Mouse (Mus musculus): ENCODE measurements around the gene Creg2. TPM values are rescaled to one million over a fixed set of nuclear protein-coding genes. Genes with fewer than 3 reads are reported as not detected.
"Not testable (repeated sequence)": the region's sequence is repeated elsewhere in the genome, so short reads cannot be mapped to it uniquely, and the experiment has no call there.

Gene Creg2
- polyA plus RNA-seq, 2 experiments, result 0.01 TPM; not detected in 1

GRCm38 (mm10) chr1:39670211-39670935 is 19.1 kb upstream of the Creg2 start:
- Histone ChIP-seq H3K9me3 (ENCODE audit: control insufficient read depth, low read length) (no peaks in the 10 kb centered on the region), H3K36me3 (replicated peaks; ENCODE audit: control insufficient read depth, insufficient read depth, low read depth) (no peaks in the 10 kb centered on the region), H3K9ac (replicated peaks) (no peak overlapping the region), H3K4me1 (replicated peaks; ENCODE audit: control insufficient read depth in 2 of 2, insufficient read depth in 2 of 2, low read length in 1 of 2) (no peaks in the 10 kb centered on the region), H3K4me2 (ENCODE audit: low read depth) (no peak overlapping the region), H3K27ac (no peak overlapping the region), H3K27me3 (ENCODE audit: control insufficient read depth, insufficient read depth, low read length) (no peaks in the 10 kb centered on the region), H3K4me3 (ENCODE audit: insufficient read depth in 1 of 2, low read depth in 2 of 2, low read length in 2 of 2) (no peak overlapping the region)
- DNase-seq (ENCODE audit: low read depth in 3 of 3, low spot score in 3 of 3) (no peak), ATAC-seq (ENCODE audit: insufficient read depth) (no peak)
- 77% methylated on average over 17 of the region's 17 CpGs for WGBS (ENCODE audit: insufficient replicate concordance)
- no peak for TF ChIP-seq CTCF (IDR thresholded peaks at IDR 0.05; ENCODE audit: low read depth)

DNA sequence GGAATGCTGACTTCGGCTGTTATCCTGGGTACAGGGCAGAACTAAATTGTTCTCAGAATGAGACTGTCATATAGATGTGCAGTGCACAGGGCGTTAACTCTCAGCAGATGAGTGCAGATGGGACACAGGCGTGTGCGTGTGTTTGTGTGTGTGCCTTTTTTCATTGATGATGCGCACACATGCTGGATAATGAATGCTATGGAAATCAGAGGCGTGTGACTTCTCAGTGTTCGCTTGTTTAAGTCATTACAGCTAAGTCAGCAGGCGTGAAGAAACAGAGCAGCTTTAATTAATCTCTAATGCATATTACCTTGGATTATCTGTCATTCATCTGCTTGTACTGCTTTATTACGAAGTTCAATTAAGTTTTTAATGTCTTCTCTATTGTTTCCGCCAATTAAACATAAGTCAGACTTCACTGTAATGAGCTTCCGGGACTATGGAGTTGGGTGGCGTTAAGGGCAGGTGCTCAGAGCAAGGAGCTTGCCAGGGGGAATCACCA is 15.5 kb upstream of the Creg2 start:
- H3K9me3 ChIP-seq (ENCODE audit: control insufficient read depth, low read length), result no peaks in the 10 kb centered on the region
- no peak for TF ChIP-seq CTCF (IDR thresholded peaks at IDR 0.05; ENCODE audit: low read depth)
- no peak for TF ChIP-seq EP300 (IDR thresholded peaks at IDR 0.05; ENCODE audit: low read depth)
- no peaks in the 10 kb centered on the region for H3K4me1 ChIP-seq (replicated peaks; ENCODE audit: control insufficient read depth in 2 of 2, insufficient read depth in 2 of 2, low read length in 1 of 2)
- ATAC-seq (ENCODE audit: insufficient read depth) (no peak), DNase-seq (ENCODE audit: low read depth in 3 of 3, low spot score in 3 of 3) (no peak)
- no peak overlapping the region for H3K9ac ChIP-seq (replicated peaks)
- 71% methylated on average over 12 of the region's 12 CpGs for WGBS (ENCODE audit: insufficient replicate concordance)
- no peaks in the 10 kb centered on the region for H3K36me3 ChIP-seq (replicated peaks; ENCODE audit: control insufficient read depth, insufficient read depth, low read depth)
- H3K4me2 ChIP-seq (ENCODE audit: low read depth), result no peak overlapping the region
- no peak overlapping the region for H3K27ac ChIP-seq
- no peak overlapping the region for H3K4me3 ChIP-seq (ENCODE audit: insufficient read depth in 1 of 2, low read depth in 2 of 2, low read length in 2 of 2)
- no peaks in the 10 kb centered on the region for H3K27me3 ChIP-seq (ENCODE audit: control insufficient read depth, insufficient read depth, low read length)

- 63% methylated on average over 7 of the region's 7 CpGs for WGBS (ENCODE audit: insufficient replicate concordance)
- Histone ChIP-seq H3K9ac (replicated peaks) (no peak overlapping the region), H3K36me3 (replicated peaks; ENCODE audit: control insufficient read depth, insufficient read depth, low read depth) (no peaks in the 10 kb centered on the region), H3K4me2 (ENCODE audit: low read depth) (no peak overlapping the region), H3K27ac (no peak overlapping the region), H3K4me1 (replicated peaks; ENCODE audit: control insufficient read depth in 2 of 2, insufficient read depth in 2 of 2, low read length in 1 of 2) (no peaks in the 10 kb centered on the region), H3K9me3 (ENCODE audit: control insufficient read depth, low read length) (no peaks in the 10 kb centered on the region), H3K27me3 (ENCODE audit: control insufficient read depth, insufficient read depth, low read length) (no peaks in the 10 kb centered on the region), H3K4me3 (ENCODE audit: insufficient read depth in 1 of 2, low read depth in 2 of 2, low read length in 2 of 2) (no peak overlapping the region)
- DNase-seq (ENCODE audit: low read depth in 3 of 3, low spot score in 3 of 3), result no peak
- no peak for ATAC-seq (ENCODE audit: insufficient read depth)
- TF ChIP-seq EP300 (IDR thresholded peaks at IDR 0.05; ENCODE audit: low read depth) (no peak), CTCF (IDR thresholded peaks at IDR 0.05; ENCODE audit: low read depth) (no peak)
Observed at GRCm38 (mm10) chr1:39664039-39664625, 12.9 kb upstream of the Creg2 start.

DNA sequence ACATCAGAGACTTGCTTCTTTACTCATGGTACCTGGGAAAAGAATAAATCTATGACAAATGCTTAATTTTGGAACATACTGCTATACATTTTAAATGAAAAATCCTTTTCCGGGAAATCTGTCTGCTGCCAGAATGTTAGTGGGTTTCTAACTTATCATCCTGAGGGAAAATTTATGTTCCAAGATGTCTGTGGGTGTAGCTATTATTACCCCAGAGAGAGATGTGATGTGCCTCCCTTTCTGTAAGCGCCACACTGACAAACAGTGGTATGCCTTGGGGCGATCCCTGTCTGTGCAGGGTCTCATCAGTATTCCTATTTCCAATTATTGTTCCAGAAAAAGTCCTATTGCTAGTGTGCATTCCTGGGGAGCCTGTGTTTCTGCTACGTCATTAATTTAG is 11.8 kb upstream of the Creg2 start:
- 76% methylated on average over 4 of the region's 4 CpGs for WGBS (ENCODE audit: insufficient replicate concordance)
- Histone ChIP-seq H3K9ac (replicated peaks) (no peak overlapping the region), H3K4me3 (ENCODE audit: insufficient read depth in 1 of 2, low read depth in 2 of 2, low read length in 2 of 2) (no peak overlapping the region), H3K27me3 (ENCODE audit: control insufficient read depth, insufficient read depth, low read length) (no peaks in the 10 kb centered on the region), H3K36me3 (replicated peaks; ENCODE audit: control insufficient read depth, insufficient read depth, low read depth) (no peaks in the 10 kb centered on the region), H3K27ac (no peak overlapping the region), H3K4me2 (ENCODE audit: low read depth) (no peak overlapping the region), H3K9me3 (ENCODE audit: control insufficient read depth, low read length) (no peaks in the 10 kb centered on the region), H3K4me1 (replicated peaks; ENCODE audit: control insufficient read depth in 2 of 2, insufficient read depth in 2 of 2, low read length in 1 of 2) (no peaks in the 10 kb centered on the region)
- DNase-seq (ENCODE audit: low read depth in 3 of 3, low spot score in 3 of 3) (no peak), ATAC-seq (ENCODE audit: insufficient read depth) (no peak)
- TF ChIP-seq CTCF (IDR thresholded peaks at IDR 0.05; ENCODE audit: low read depth) (no peak), EP300 (IDR thresholded peaks at IDR 0.05; ENCODE audit: low read depth) (no peak)

DNA sequence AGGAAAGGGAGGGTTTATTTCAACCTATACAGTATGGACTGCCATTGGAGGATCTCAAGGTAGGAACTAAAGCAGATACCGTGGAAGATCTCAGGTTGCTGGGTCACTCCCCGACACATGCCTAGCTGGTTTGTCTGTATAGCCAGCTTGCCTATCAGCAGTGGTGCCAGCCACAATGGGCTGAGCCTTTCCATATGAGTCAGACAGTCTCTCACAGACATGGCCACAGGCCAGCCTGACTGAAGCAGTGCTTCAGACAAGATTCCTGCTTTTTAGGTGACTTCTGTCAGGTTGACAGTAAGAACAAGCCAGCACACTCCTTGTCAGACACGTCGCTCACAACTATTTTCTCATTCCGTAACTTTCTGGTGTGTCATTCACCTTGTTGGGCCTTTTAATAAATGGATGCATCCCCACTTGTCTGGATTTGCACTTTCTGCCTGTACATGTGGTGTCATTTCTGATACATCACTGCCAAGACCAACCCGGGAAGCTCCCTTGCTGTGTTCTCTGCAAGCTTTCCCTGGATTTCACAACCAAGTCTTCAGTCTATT is 5.8 kb upstream of the Creg2 start:
- Histone ChIP-seq H3K27me3 (ENCODE audit: control insufficient read depth, insufficient read depth, low read length) (no peaks in the 10 kb centered on the region), H3K36me3 (replicated peaks; ENCODE audit: control insufficient read depth, insufficient read depth, low read depth) (no peaks in the 10 kb centered on the region), H3K27ac (no peak overlapping the region), H3K4me3 (ENCODE audit: insufficient read depth in 1 of 2, low read depth in 2 of 2, low read length in 2 of 2) (no peak overlapping the region), H3K4me2 (ENCODE audit: low read depth) (no peak overlapping the region), H3K4me1 (replicated peaks; ENCODE audit: control insufficient read depth in 2 of 2, insufficient read depth in 2 of 2, low read length in 1 of 2) (no peaks in the 10 kb centered on the region), H3K9ac (replicated peaks) (no peak overlapping the region), H3K9me3 (ENCODE audit: control insufficient read depth, low read length) (no peaks in the 10 kb centered on the region)
- WGBS (ENCODE audit: insufficient replicate concordance), result 70% methylated on average over 6 of the region's 6 CpGs
- no peak for ATAC-seq (ENCODE audit: insufficient read depth)
- TF ChIP-seq EP300 (IDR thresholded peaks at IDR 0.05; ENCODE audit: low read depth) (no peak), CTCF (IDR thresholded peaks at IDR 0.05; ENCODE audit: low read depth) (no peak)
- no peak for DNase-seq (ENCODE audit: low read depth in 3 of 3, low spot score in 3 of 3)

GRCm38 (mm10) chr1:39654901-39655300 is 3.6 kb upstream of the Creg2 start:
- H3K4me1 ChIP-seq (replicated peaks; ENCODE audit: control insufficient read depth in 2 of 2, insufficient read depth in 2 of 2, low read length in 1 of 2); H3K4me3 ChIP-seq (ENCODE audit: insufficient read depth in 1 of 2, low read depth in 2 of 2, low read length in 2 of 2); H3K4me2 ChIP-seq (ENCODE audit: low read depth); ATAC-seq (ENCODE audit: insufficient read depth); DNase-seq (ENCODE audit: low read depth in 3 of 3, low spot score in 3 of 3); H3K36me3 ChIP-seq (replicated peaks; ENCODE audit: control insufficient read depth, insufficient read depth, low read depth); H3K27ac ChIP-seq; H3K9me3 ChIP-seq (ENCODE audit: control insufficient read depth, low read length); H3K9ac ChIP-seq (replicated peaks): not testable (repeated sequence)
- WGBS (ENCODE audit: insufficient replicate concordance), result 78% methylated on average over 18 of the region's 18 CpGs
- peaks cover 14% of the 10 kb centered on the region for H3K27me3 ChIP-seq (ENCODE audit: control insufficient read depth, insufficient read depth, low read length)
